Mouse (Mus musculus) kidney, adult 2 months (tissue): ENCODE measurements at regions not wholly inside any gene's neighbourhood (a gene's known extent, or its start where the extent isn't known, plus 50 kb on each side); places are given as distances from the start of the nearest gene placed in this dataset.

Source experiments
- DNase-seq: peaks from one replicate; pipeline ENCODE4 v3.0.0; 2021
- H3K27ac ChIP-seq: fragments of 200-500 bp; 2 replicates; pipeline ENCODE4 v1.5.1; 2012; ENCODE audit warnings: low read depth, low read length, control low read depth, inconsistent platforms; ENCODE audit not compliant: insufficient read depth
- H3K27me3 ChIP-seq: fragments of 200-500 bp; replicated peaks from 2 replicates; pipeline ENCODE4 v1.6.1; 2012; ENCODE audit warnings: mild to moderate bottlenecking, moderate library complexity, low read length, inconsistent platforms; ENCODE audit not compliant: control insufficient read depth, insufficient read depth
- H3K36me3 ChIP-seq: fragments of 200-500 bp; 2 replicates; pipeline ENCODE4 v1.6.1; 2012; ENCODE audit warnings: mild to moderate bottlenecking, moderate library complexity, low read length, inconsistent platforms; ENCODE audit not compliant: control insufficient read depth, insufficient read depth
- H3K4me1 ChIP-seq: fragments of 200-500 bp; 2 replicates; pipeline ENCODE4 v1.6.1; 2011; ENCODE audit warnings: low read length; ENCODE audit not compliant: control insufficient read depth, insufficient read depth
- H3K4me3 ChIP-seq: fragments of 200-500 bp; 2 replicates; pipeline ENCODE4 v1.5.1; 2011; ENCODE audit warnings: mild to moderate bottlenecking, low read depth, low read length, control low read depth; ENCODE audit not compliant: insufficient read depth
- CTCF ChIP-seq: fragments of 200-500 bp; conservative IDR thresholded peaks from 2 replicates; pipeline ENCODE4 v1.5.1; 2011; ENCODE audit warnings: low read depth, mild to moderate bottlenecking, control low read depth, low read length, moderate library complexity, mixed read lengths; ENCODE audit not compliant: insufficient read depth, insufficient read length
- POLR2A ChIP-seq: fragments of 200-500 bp; IDR thresholded peaks from one replicate; pipeline ENCODE4 v1.6.1; 2011; ENCODE audit warnings: low read depth, low read length, control low read depth
- WGBS: fragments of 180-500 bp; shearing (Covaris S2); methylation state at CpG from one replicate; pipeline ENCODE4 v1.1.7; 2018; 5-methylcytosine and 5-hydroxymethylcytosine counted together

DNA sequence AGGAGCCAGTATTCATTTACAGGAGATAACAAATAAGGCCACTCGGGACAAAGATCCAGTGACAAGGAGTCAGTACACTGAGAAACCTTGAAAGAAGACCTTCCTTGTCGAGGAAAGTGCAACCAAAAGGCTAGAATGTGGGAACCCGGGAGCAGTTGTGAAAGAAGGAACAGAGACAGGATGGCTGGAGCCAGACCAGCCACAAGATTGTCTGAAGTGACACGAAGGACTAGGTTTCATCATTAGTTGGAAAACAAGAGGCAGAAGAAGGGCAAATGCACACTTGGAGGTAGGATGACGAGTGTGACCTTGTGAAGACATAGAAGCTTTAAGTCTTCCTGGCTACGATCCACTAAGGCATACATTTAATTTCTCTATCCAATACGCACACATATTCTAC is 54.6 kb upstream of the Nampt start:
- peaks cover 27% of the 10 kb centered on the region for H3K4me1 ChIP-seq
- DNase-seq = no peak
- TF ChIP-seq CTCF (no peak), POLR2A (no peak)
- WGBS = 89% methylated on average over 7 of the region's 7 CpGs
- H3K36me3 ChIP-seq = no peaks in the 10 kb centered on the region
- H3K27ac ChIP-seq = no peak overlapping the region
- H3K27me3 ChIP-seq = no peaks in the 10 kb centered on the region
- no peak overlapping the region for H3K4me3 ChIP-seq

- H3K27me3 ChIP-seq = no peaks in the 10 kb centered on the region
- no peak overlapping the region for H3K27ac ChIP-seq
- no peak overlapping the region for H3K4me3 ChIP-seq
- TF ChIP-seq CTCF = no peak
- TF ChIP-seq POLR2A = no peak
- DNase-seq = peak; percentile 57
- no peaks in the 10 kb centered on the region for H3K36me3 ChIP-seq
- peaks cover 30% of the 10 kb centered on the region for H3K4me1 ChIP-seq
Observed at GRCm38 (mm10) chr12:32765861-32766260, 53.5 kb upstream of the Nampt start.

- Histone ChIP-seq H3K4me3 (no peak overlapping the region), H3K27me3 (no peaks in the 10 kb centered on the region), H3K36me3 (no peaks in the 10 kb centered on the region), H3K27ac (peak overlapping the region; percentile 100), H3K4me1 (peaks cover 30% of the 10 kb centered on the region)
- DNase-seq = no peak
- 75% methylated on average over 3 of the region's 3 CpGs for WGBS
- TF ChIP-seq CTCF (no peak), POLR2A (no peak)
Observed at GRCm38 (mm10) chr12:32766575-32766974, 52.8 kb upstream of the Nampt start.

GRCm38 (mm10) chr12:32767206-32768081 is 51.9 kb upstream of the Nampt start:
- TF ChIP-seq CTCF (no peak), POLR2A (no peak)
- peaks cover 30% of the 10 kb centered on the region for H3K4me1 ChIP-seq
- H3K27me3 ChIP-seq = no peaks in the 10 kb centered on the region
- H3K4me3 ChIP-seq = no peak overlapping the region
- no peaks in the 10 kb centered on the region for H3K36me3 ChIP-seq
- peak overlapping the region; percentile 100 for H3K27ac ChIP-seq
- peak; percentile 80 for DNase-seq
- 44% methylated on average over 7 of the region's 7 CpGs for WGBS

GRCm38 (mm10) chr12:32768082-32768743 is 51.1 kb upstream of the Nampt start:
- H3K27ac ChIP-seq = peak overlapping the region; percentile 100
- no peak for TF ChIP-seq CTCF
- TF ChIP-seq POLR2A = no peak
- DNase-seq = peak; percentile 96

GRCm38 (mm10) chr12:32768744-32769535 is 50.4 kb upstream of the Nampt start:
- no peaks in the 10 kb centered on the region for H3K27me3 ChIP-seq
- peaks cover 30% of the 10 kb centered on the region for H3K4me1 ChIP-seq
- no peak overlapping the region for H3K4me3 ChIP-seq
- TF ChIP-seq POLR2A (no peak), CTCF (no peak)
- 26% methylated on average over 3 of the region's 3 CpGs for WGBS
- peak; percentile 64 for DNase-seq
- no peaks in the 10 kb centered on the region for H3K36me3 ChIP-seq
- peak overlapping the region; percentile 100 for H3K27ac ChIP-seq

More at GRCm38 (mm10) chr12:32768082-32768743, 51.1 kb upstream of the Nampt start:
- H3K27me3 ChIP-seq = no peaks in the 10 kb centered on the region
- H3K4me3 ChIP-seq = no peak overlapping the region
- no peaks in the 10 kb centered on the region for H3K36me3 ChIP-seq
- H3K4me1 ChIP-seq = peaks cover 30% of the 10 kb centered on the region
- 20% methylated on average over 3 of the region's 3 CpGs for WGBS
